Mouse (Mus musculus) urinary bladder, postnatal 10 days (tissue): ENCODE measurements around the gene Alb.

Source experiments
- DNase-seq: peaks from one replicate; pipeline ENCODE4 v3.0.0; 2022; ENCODE audit warnings: low spot score

Alb gene

DNA sequence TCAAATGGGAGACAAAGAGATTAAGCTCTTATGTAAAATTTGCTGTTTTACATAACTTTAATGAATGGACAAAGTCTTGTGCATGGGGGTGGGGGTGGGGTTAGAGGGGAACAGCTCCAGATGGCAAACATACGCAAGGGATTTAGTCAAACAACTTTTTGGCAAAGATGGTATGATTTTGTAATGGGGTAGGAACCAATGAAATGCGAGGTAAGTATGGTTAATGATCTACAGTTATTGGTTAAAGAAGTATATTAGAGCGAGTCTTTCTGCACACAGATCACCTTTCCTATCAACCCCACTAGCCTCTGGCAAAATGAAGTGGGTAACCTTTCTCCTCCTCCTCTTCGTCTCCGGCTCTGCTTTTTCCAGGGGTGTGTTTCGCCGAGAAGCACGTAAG, at the start of gene Alb:
Gene Alb (plus strand): TSS at position 279 of the 400 bp plus-strand sequence.
- no peak for DNase-seq

DNA sequence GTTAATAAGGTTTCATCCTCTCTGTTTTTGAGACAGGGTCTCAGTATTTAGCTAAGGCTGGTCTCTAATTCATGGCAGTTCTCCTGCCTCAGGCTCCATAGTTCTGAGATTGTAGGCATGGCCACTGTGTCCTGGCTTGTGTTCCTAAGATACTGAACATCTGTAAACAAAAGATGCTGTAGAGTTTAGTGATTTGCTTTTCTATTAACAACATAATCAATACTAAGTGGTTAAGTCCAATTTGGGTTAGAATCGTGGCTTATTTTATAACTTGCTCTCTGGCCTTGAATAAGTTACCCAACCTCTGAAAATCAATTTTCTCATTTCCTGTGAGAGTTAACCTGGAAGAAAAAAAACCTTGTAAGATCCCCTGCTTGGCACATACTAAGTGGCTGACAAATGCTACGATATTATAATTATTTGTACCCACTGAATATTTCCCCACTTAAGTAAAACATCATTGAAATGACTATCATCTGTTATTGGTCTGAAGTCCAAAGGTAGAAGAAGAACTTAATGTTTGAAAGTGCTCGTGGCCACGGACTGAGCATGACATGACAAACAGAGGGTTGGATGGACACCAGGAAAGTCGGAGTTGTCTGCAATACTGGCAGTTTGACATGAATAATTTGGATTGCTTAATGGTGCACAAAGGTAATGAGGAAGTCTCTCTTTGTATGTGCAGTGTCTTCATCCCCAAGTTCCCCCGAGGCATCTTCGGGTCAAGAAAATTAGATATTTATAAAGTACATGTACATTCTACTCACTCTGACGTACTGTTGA, 46.4 kb upstream of the Alb start:
- no peak for DNase-seq

DNA sequence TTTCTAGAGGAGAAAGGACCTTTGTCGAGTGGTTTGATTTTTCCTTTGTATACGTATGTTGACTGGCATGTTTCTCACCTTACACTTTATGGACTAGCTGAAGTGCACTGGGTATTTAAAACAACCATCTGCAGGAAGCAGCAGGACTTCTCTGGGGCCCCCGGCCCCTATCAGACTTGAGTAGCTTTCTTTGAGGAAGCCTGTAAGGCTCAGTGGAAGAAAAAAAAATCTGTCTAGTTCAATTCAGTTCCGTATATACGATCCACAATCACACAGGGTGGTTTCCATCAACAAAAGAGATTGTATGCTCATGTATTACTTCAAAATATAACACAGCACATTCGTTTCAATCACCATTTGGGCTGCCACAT, 45.8 kb upstream of the Alb start:
- no peak for DNase-seq

DNA sequence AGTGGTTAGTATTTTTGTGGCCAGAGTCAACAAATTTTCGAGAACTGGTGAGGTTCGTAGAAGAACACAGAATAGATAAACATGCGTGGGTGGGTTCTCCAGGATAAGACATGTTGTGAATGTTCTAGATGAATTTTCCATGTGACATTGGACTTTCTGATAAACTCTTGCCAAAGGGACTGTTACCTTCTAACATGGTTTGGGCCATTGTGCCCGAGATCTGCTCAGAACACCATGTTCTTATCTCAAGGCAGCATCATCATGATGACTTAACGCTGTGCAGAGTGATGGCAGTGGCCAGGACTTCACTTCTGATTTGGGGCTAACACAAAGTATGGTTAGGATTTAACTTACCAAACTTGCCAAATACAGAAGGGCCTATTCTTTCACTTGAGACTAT, 36.1 kb upstream of the Alb start:
- no peak for DNase-seq

DNA sequence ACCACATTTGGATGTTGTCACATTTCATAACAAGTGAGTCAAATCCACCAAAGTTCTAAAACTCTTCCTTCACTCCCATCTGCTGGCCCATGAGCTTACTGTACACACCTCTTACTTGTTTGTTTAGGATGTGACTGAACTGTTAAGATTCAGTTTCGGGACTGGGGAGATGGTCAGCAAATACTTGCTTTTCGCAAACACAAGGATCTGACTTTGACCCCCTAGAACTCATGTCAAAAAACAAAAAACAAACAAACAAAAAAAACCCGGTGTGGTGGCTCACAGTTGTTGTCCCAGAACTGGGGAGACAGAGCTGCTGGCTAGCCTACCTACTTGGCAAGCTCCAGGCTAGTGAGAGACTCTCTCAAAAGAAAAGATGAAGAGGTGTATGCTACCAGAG, 35.5 kb upstream of the Alb start:
- DNase-seq: no peak

DNA sequence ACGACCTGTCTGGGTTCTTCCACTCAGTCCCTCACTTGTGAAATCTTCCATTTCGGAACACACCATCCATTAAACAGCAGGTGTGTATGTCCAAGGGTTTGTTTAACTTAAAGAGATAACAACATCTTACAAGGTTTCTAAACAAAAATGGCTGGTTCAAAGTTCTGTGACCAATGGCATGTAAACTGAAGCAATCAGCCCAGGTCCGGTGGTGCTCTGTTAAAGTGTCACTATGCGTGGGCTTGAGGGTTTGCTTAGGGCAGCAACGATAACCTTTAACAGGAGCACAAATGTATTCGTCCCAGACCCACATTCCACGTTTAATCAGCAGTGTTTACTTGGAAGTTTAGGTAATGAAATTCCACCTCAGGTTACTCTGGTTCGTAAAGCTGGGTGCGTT, 29.6 kb upstream of the Alb start:
- no peak for DNase-seq

DNA sequence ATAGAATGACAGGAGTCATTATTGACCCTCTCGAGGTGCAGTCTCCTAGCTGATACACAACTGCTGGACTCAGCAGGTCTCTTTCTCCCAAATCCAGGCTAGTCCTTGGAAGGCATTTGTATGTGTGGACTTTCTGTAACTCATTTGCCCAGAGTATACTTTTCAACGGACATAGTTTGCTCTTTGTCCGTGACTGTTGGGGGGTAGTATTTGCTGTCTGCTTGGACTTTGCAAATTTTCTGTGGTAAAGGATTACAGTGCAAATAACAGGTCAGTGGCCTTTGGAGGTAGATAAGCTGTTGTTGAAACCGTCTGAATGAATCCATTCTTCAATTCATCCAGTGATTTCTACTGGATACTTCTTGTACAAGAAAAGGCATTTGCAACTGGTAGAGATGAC, 21.5 kb upstream of the Alb start:
- no peak for DNase-seq

DNA sequence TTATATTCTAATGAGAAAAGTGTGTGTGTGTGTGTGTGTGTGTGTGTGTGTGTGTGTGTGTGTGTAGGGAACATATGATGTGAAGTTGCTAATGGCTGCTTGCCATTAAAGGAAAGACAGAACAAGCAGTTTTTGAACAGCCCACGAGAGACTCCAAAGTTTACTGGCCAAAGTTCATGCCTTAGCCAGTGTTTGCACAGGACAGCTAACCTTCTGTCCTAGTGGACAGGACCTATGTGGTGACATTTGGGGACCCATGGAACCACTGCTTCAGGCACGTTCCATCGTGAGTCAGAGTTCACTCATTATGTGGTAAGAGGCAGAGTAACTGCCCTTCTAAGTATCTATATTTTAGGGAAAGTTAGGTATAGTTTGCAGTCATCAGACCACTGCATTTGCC, 13.1 kb upstream of the Alb start:
- no peak for DNase-seq

DNA sequence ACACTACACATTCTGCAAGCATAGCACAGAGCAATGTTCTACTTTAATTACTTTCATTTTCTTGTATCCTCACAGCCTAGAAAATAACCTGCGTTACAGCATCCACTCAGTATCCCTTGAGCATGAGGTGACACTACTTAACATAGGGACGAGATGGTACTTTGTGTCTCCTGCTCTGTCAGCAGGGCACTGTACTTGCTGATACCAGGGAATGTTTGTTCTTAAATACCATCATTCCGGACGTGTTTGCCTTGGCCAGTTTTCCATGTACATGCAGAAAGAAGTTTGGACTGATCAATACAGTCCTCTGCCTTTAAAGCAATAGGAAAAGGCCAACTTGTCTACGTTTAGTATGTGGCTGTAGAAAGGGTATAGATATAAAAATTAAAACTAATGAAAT, 10.7 kb upstream of the Alb start:
- DNase-seq: no peak

DNA sequence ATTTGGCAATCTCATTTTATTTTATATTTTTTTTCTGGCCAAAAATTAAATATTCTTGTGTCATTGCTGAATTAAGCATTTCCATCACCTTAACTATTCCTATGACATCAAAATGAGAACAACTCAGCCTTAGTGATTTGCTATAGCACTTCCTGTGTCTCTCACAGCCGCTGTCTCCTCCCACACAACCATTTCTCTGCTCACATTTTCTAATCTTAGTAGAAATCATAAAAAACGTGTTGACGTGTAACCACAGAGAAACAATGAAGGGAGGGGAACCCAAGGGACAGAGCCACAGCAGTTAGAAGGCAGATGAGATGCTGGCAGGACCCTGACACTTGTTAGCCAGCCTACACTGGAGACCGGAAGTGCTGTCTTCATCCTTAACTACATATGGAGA, 8.0 kb upstream of the Alb start:
- DNase-seq: no peak

DNA sequence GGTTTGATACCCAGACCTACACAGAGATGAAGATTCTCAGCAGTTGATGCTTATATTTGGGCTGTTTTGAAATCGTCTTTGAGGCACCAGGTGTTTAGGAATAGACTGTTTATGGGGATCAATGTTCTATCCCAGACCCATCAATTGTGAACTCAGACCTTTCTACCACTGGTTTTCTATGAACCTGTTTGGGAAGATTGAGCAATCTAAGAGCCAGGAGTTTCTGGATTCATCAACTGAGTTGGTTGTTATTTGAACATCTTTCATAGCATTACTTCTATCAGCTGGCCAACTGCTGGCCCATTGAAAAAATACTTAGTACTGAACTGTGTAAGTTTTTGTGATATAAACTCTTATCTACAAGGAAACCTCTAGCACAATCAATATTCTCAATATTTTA, 3.5 kb upstream of the Alb start:
- no peak for DNase-seq

DNA sequence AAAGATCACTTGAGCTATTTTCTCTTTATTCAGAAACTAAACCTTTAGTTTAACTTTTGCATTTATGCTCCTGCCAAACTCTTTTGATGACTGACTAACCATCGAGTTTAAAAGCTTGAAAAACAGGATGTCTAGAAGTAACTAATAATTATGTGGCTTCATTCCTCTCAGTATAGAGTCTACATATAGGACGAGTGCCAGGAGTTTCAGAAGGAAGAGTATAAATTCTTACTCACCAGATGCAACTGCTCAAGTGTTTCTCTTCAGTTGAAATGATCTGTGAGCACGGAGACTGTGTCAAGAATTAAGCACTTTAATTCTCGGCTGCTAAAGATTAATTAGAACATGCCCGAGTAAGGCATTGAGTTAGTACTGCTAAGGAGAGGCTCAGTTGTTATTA, 2.0 kb upstream of the Alb start:
- DNase-seq: no peak

DNA sequence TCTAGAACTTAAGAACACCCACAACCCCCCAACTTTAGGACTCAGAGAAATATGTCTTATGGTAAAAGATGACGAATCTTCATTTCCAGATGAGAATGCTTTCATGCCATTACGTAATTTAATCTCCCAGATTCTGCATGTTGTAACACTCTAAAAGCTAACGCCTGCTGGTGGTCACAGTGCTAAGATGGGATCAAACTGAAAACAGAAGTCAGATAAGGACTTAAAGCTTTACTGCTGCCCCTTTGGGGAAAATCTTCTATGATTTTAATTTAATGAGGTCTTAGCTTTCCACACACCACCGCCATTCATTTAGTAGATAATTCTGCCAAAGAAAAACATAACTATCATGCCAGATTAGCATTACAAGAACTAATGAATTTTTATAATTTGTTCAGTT, 6.1 kb downstream of the Alb start:
- no peak for DNase-seq

DNA sequence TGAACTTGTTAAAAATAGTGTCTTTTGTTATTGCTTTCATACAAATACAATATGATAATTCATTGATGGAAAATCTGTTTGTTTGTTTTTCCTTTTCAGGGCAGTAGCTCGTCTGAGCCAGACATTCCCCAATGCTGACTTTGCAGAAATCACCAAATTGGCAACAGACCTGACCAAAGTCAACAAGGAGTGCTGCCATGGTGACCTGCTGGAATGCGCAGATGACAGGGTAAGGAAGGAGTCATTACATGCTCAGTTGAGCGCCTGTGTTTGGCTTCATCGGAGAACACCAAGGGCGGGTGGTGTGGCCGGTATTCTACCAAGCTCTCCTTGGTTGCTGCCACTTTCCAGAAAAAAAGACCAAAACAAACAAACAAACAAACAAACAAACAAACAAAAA, 6.5 kb downstream of the Alb start:
- DNase-seq: no peak

DNA sequence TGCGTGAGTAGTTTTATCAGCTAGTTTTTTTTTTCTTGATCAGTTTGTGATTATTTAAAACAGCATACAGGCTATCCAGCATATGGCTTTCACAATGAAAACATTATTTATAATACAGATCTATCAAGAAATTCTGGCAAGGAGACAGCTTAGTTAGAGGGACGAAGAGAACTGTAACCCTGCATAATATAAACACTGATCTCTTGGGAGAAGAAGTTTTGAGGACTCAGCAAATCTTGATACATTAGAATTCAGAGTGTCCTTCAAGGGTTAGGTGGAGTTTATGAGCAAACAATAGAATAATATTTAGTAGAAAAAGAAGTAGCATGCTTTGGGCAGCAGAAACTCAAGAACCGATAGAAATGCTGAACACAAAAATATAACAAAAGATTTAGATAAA, 10.1 kb downstream of the Alb start:
- DNase-seq: no peak

DNA sequence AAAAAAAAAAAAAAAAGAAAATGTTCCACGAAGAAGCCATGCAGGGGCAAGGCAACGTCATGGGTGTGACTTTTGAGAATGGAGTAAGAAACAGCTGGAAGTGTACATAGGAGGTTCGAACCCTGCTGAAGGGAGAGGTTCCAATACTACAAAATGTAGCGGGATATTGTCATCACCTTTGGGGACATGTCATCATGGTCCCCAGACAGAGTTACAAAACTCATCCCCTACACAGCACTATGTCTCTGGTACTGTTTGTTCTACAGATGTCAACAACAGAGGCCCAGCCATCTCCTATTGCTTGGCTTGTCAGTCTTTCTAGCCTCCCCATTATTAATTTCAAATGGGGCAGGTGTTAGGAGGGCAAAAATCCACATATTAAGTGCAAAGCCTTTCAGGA, 13.2 kb downstream of the Alb start:
- DNase-seq: no peak

DNA sequence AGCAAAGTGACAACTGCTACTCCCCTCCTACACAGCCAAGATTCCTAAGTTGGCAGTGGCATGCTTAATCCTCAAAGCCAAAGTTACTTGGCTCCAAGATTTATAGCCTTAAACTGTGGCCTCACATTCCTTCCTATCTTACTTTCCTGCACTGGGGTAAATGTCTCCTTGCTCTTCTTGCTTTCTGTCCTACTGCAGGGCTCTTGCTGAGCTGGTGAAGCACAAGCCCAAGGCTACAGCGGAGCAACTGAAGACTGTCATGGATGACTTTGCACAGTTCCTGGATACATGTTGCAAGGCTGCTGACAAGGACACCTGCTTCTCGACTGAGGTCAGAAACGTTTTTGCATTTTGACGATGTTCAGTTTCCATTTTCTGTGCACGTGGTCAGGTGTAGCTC, 13.7 kb downstream of the Alb start:
- DNase-seq: no peak

DNA sequence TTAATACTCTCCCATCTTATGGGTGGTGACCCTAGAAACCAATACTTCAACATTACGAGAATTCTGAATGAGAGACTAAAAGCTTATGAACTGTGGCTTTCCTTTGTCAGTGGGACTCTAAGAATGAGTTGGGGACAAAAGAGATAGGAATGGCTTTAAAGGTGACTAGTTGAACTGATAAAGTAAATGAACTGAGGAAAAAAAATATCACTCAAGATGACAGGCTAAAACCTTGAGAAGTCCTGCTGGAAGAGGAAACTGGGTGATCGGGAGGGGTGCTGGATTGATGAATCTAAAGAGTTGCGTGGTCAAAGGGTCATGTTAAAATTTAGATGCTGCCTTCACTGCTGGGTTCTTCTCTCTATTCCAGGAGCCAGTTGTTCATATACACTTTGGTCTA, 16.0 kb downstream of the Alb start:
- DNase-seq: no peak

DNA sequence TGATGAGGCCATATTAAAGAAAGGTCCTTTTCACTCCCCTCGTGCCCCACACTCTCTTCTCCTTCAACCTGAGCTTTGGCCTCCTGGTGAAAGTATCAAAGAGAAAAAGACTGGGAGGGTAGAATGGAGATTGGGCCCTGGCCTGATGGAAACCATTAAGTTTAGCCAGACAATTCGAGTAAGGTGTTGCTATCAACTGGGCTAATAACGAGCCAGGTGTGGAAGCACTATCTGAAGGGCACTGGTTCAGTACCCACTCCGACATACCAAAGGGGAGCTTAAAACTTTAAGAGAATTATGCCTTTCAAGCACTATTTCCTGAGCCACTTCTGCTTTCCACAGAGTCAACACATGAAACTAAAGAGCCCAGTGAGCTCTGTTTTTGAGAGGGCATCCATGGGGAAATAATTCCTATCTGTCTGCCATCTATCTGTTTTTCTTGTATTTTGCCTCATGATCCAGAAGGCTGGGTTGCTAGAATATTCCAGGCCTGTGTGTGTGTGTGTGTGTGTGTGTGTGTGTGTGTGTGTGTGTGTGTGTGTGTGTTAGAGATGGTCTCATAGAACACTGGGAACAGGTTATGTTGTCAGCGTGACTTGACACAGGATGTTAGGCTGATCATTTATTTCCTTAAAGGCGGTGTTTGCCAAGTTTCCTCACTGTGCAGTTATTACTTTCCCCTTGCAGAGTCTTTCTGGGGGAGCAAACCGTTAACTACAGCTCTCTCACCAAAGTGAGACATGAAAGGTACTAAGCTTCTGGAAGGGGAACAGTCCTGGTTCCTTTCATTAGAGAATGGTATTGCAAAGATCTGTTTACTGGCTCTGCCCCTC, 16.8 kb downstream of the Alb start:
- DNase-seq: no peak

DNA sequence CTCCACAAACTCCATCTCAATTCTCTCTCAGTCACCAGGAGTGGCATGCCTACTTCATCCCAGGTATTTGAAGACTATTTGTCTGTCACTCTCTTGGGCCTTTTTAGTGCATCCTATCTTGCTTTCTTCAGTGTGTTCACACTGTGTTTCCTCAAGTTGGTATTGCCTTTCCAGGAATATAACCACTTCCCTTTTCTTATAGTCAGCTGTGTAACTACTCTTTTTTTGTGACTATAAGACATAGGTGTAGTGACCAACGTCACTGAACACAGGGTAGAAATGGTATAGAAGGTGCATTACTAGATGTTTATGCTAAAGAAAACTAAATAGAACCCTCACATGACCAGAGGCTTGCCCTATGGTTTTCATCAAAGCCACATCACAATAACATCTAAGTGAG, 18.2 kb downstream of the Alb start:
- DNase-seq: no peak

DNA sequence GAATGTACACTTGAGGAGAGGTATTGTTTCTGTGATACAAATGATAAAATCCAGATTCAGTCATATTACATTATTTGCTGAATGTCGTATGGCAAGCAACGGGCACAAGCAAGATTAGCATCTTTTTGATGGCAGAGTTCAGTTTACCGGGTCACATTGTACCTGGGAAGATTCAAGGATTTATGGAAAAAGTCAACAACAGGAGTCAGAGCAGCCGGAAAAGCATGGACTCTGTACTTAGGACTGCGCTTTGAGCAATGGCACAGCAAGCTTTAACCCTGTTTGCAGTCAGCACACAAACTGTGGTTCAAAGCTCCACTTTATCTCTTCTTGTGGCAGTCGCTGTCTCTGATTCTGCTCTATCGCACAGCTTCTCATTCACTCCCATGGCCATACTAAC, 24.9 kb downstream of the Alb start:
- DNase-seq: no peak

DNA sequence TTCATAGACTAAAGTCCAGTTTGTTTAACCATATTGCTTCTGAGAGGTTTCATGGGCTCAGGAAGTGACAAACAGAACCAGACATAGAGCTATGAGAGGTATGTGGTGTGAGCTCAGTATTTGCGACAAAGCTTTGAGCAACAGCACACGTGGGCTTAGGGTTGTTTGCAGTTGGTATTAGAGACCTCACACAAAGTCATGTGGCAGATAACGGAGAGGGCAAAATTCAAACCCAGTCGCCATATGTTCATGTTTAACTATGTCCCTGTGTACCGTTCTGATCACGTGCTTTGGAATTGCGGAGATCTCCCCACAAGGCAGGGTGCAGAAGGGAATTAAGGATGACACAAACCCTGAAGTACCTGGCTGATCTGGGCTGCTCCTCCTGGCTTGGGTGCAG, 27.6 kb downstream of the Alb start:
- DNase-seq: no peak

DNA sequence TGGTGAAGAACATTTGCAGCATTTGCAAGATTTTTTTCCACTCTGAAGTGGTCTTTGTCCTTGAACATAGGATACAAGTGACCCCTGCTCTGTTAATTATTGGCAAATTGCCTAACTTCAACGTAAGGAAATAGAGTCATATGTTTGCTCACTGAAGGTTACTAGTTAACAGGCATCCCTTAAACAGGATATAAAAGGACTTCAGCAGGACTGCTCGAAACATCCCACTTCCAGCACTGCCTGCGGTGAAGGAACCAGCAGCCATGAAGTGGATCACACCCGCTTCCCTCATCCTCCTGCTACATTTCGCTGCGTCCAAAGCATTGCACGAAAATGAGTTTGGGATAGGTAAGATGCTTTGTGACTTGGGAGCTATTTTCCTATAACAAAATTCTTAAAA, 29.8 kb downstream of the Alb start, which contains the start of gene Afp:
Gene Afp (plus strand): TSS at position 220 of the 400 bp plus-strand sequence.
- DNase-seq: no peak

DNA sequence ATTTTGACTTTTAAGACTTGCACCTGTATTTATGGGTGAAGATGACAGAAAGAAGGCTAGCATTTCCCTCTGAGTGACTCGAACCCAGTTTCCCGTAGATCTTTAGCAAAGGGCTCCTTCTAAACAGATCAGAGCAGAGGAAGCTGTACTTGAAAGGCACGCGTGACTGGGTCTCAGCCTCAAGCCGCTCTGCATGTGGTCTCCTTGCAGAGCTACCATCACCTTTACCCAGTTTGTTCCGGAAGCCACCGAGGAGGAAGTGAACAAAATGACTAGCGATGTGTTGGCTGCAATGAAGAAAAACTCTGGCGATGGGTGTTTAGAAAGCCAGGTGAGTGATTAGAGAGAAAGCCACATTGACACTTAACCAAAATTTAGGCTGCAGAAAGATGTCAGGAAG, 31.7 kb downstream of the Alb start:
- no peak for DNase-seq
